ENCODE assay signal across 10 mouse cellular contexts in the genomic region with DNA sequence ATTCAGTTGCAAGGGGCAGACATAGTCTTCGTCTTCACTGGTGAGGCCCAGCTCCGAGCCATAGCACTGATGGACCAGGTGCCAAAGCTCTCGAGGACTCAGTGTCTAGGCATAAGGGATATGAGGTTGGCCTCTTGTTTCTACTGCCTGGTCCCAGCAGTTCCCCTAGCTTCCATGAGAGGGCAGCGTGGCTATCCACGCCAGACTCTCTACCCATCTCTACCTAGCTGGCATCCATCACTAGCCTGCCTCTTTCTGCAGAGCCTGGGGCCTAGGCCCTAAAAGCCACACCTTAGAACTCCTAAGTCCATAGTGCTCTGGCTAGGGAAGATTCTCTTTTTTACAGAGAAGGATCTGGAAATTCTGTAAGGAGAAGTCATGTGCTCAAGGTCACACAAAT. TPM values are rescaled to one million over a fixed set of nuclear protein-coding genes. Genes with fewer than 3 reads are reported as not detected.
A peak's percentile ranks its signal among the peaks of the same experiment; 100 is the strongest.
DNase-seq lines count a peak whose midpoint lies in the region; ATAC-seq and TF ChIP-seq lines count a peak whose summit lies in the region.
"Had no signal": no experiment of that assay in that cellular context is flagged by ENCODE, and none has a peak within 500 bp of the region (broad histone marks: within the 10 kb centered on the region; RNA-seq: fewer than 3 reads in every experiment).

No protein-coding gene starts in this region.

- no peak overlapping the region for H3K9ac ChIP-seq in intestine, postnatal 0 days (ENCODE audit: low read depth, low read length)
- no peak overlapping the region for H3K9ac ChIP-seq in lung, embryonic 16.5 days (ENCODE audit: low read length)

- WGBS in intestine, postnatal 0 days: 71% methylated on average over 5 of the region's 5 CpGs
- 66% methylated on average over 5 of the region's 5 CpGs for WGBS in lung, embryonic 16.5 days
- WGBS in olfactory bulb, adult 2 months: 53% methylated on average over 5 of the region's 5 CpGs

- no peaks in the 10 kb centered on the region for H3K36me3 ChIP-seq in testis, adult 2 months (ENCODE audit: control insufficient read depth, insufficient read depth, low read length)
- H3K36me3 ChIP-seq in intestine, postnatal 0 days (ENCODE audit: control insufficient read depth, insufficient read depth): peaks cover 73% of the 10 kb centered on the region
- peaks cover 68% of the 10 kb centered on the region for H3K36me3 ChIP-seq in lung, embryonic 16.5 days (ENCODE audit: control insufficient read depth, insufficient read depth, low read length)

- no peaks in the 10 kb centered on the region for H3K27me3 ChIP-seq in testis, adult 2 months (ENCODE audit: control insufficient read depth, insufficient read depth, low read length)
- H3K27me3 ChIP-seq in intestine, postnatal 0 days (replicated peaks; ENCODE audit: control insufficient read depth, insufficient read depth, low read length): no peaks in the 10 kb centered on the region
- no peaks in the 10 kb centered on the region for H3K27me3 ChIP-seq in lung, embryonic 16.5 days (ENCODE audit: control insufficient read depth, insufficient read depth, low read depth, low read length)
- H3K27me3 ChIP-seq: megakaryocyte, embryonic 14.5 days had no signal

- no peaks in the 10 kb centered on the region; the same call in 1 of the 2 replicates for H3K4me1 ChIP-seq in testis, adult 2 months (ENCODE audit: control insufficient read depth, insufficient read depth, low read length)
- H3K4me1 ChIP-seq in intestine, postnatal 0 days (replicated peaks; ENCODE audit: control insufficient read depth, insufficient read depth, low read length): no peaks in the 10 kb centered on the region
- H3K4me1 ChIP-seq in lung, embryonic 16.5 days (replicated peaks; ENCODE audit: control insufficient read depth, insufficient read depth, low read length): no peaks in the 10 kb centered on the region
- H3K4me1 ChIP-seq in olfactory bulb, adult 2 months (ENCODE audit: control insufficient read depth, insufficient read depth, low read length): no peaks in the 10 kb centered on the region

- no peak overlapping the region for H3K4me3 ChIP-seq in testis, adult 2 months (ENCODE audit: control insufficient read depth, low read depth, low read length)
- no peak overlapping the region for H3K4me3 ChIP-seq in intestine, postnatal 0 days (ENCODE audit: low read depth, low read length)
- no peak overlapping the region for H3K4me3 ChIP-seq in lung, embryonic 16.5 days (ENCODE audit: low read length)
- no peak overlapping the region for H3K4me3 ChIP-seq in olfactory bulb, adult 2 months (ENCODE audit: insufficient read depth, low read depth, low read length)
- H3K4me3 ChIP-seq: erythroblast, embryonic 14.5 days; megakaryocyte, embryonic 14.5 days had no signal

- ATAC-seq in intestine, postnatal 0 days: peak; percentile 49; the same call in 1 of the 2 replicates
- ATAC-seq in lung, embryonic 16.5 days (ENCODE audit: low read depth): peak; percentile 56

- no peaks in the 10 kb centered on the region for H3K9me3 ChIP-seq in intestine, postnatal 0 days (ENCODE audit: control insufficient read depth)
- no peaks in the 10 kb centered on the region for H3K9me3 ChIP-seq in lung, embryonic 16.5 days (ENCODE audit: control insufficient read depth, low read length)
- H3K9me3 ChIP-seq: megakaryocyte, embryonic 14.5 days had no signal

- TF ChIP-seq POLR2A in testis, adult 2 months (IDR thresholded peaks at IDR 0.05; ENCODE audit: control insufficient read depth, low read depth, low read length): no peak
- no peak for TF ChIP-seq POLR2A in brain, embryonic 14.5 days (IDR thresholded peaks at IDR 0.05; ENCODE audit: borderline replicate concordance, extremely low read depth, insufficient read depth, insufficient read length, poor library complexity, severe bottlenecking)
- TF ChIP-seq POLR2A in olfactory bulb, adult 2 months (IDR thresholded peaks at IDR 0.05; ENCODE audit: insufficient read depth, low read depth, low read length): no peak

- TF ChIP-seq CTCF in testis, adult 2 months (IDR thresholded peaks at IDR 0.05; ENCODE audit: control insufficient read depth, insufficient read depth, insufficient replicate concordance, low read depth, low read length): peak; percentile 74; the same call in 1 of the 2 replicates
- peak; percentile 84 for TF ChIP-seq CTCF in brain, embryonic 14.5 days (IDR thresholded peaks at IDR 0.05; ENCODE audit: borderline replicate concordance, extremely low read depth, insufficient read depth, insufficient read length)
- TF ChIP-seq CTCF in intestine, postnatal 0 days (IDR thresholded peaks at IDR 0.05; ENCODE audit: low read depth): peak; percentile 86
- TF ChIP-seq CTCF in olfactory bulb, adult 2 months (IDR thresholded peaks at IDR 0.05; ENCODE audit: insufficient read depth, low read depth, low read length): peak; percentile 31; the same call in 1 of the 2 replicates

- no peak for DNase-seq in testis, postnatal 14 days (ENCODE audit: low spot score)
- peak; percentile 56 for DNase-seq in brain, embryonic 14.5 days (ENCODE audit: low read depth)
- DNase-seq in gastrocnemius, postnatal 10 days: peak; percentile 64
- no peak for DNase-seq in Muller cell, postnatal 12 days (ENCODE audit: inconsistent ontology term)

- no peak overlapping the region for H3K4me2 ChIP-seq in intestine, postnatal 0 days (replicated peaks; ENCODE audit: low read depth)
- no peak overlapping the region for H3K4me2 ChIP-seq in lung, embryonic 16.5 days (ENCODE audit: low read depth, low read length)

- H3K27ac ChIP-seq in testis, adult 2 months (ENCODE audit: control insufficient read depth, insufficient read depth, low read depth, low read length): no peak overlapping the region
- no peak overlapping the region for H3K27ac ChIP-seq in intestine, postnatal 0 days (ENCODE audit: low read depth, low read length)
- no peak overlapping the region for H3K27ac ChIP-seq in lung, embryonic 16.5 days (ENCODE audit: low read length)
- H3K27ac ChIP-seq in olfactory bulb, adult 2 months (ENCODE audit: insufficient read depth, low read depth, low read length): no peak overlapping the region

RNA-seq across cellular contexts. Expression of a gene that starts 13.0 kb away (rescaled TPM):
- 1.4 and 1.8 TPM in 2 replicates for polyA plus RNA-seq in testis, adult 2 months (2012; rRNA removed)
- polyA plus RNA-seq in brain, embryonic 14.5 days (2012; rRNA removed): 11.2 and 12.9 TPM in 2 replicates
- 100 to 1,000 TPM; 303 to 352 TPM for total RNA-seq in gastrocnemius, postnatal 10 days (2021)
- polyA plus RNA-seq in intestine, postnatal 0 days (2015; fragmentation: Nextera tagmentation; extraction: Ambion mirVana): 2.7 and 3.3 TPM in 2 replicates
- polyA plus RNA-seq in lung, embryonic 16.5 days (2015; fragmentation: Nextera tagmentation; extraction: Ambion mirVana): 0.64 and 0.89 TPM in 2 replicates
- polyA plus RNA-seq in olfactory bulb, adult 2 months (2012; ENCODE audit: insufficient read depth, insufficient read length, low replicate concordance, missing spikeins): not detected in 2 replicates

RNA-seq across cellular contexts. Expression of a gene that starts 15.9 kb away (rescaled TPM):
- 35.1 and 35.3 TPM in 2 replicates for polyA plus RNA-seq in testis, adult 2 months (2012; rRNA removed)
- polyA plus RNA-seq in brain, embryonic 14.5 days (2012; rRNA removed): 404 and 573 TPM in 2 replicates
- total RNA-seq in gastrocnemius, postnatal 10 days (2021): 10 to 100 TPM; 35.0 to 35.8 TPM
- 10.3 and 12.4 TPM in 2 replicates for polyA plus RNA-seq in intestine, postnatal 0 days (2015; fragmentation: Nextera tagmentation; extraction: Ambion mirVana)
- 68.1 and 72.2 TPM in 2 replicates for polyA plus RNA-seq in lung, embryonic 16.5 days (2015; fragmentation: Nextera tagmentation; extraction: Ambion mirVana)
- not detected in 2 replicates for polyA plus RNA-seq in olfactory bulb, adult 2 months (2012; ENCODE audit: insufficient read depth, insufficient read length, low replicate concordance, missing spikeins)

RNA-seq across cellular contexts. Expression of a gene that starts 24.7 kb away (rescaled TPM):
- polyA plus RNA-seq in testis, adult 2 months (2012; rRNA removed): 0.73 and 2.1 TPM in 2 replicates
- polyA plus RNA-seq in brain, embryonic 14.5 days (2012; rRNA removed): 0.62 and 1.00 TPM in 2 replicates
- 1 to 10 TPM; 6.8 to 7.8 TPM for total RNA-seq in gastrocnemius, postnatal 10 days (2021)
- polyA plus RNA-seq in intestine, postnatal 0 days (2015; fragmentation: Nextera tagmentation; extraction: Ambion mirVana): 21.2 and 28.3 TPM in 2 replicates
- polyA plus RNA-seq in lung, embryonic 16.5 days (2015; fragmentation: Nextera tagmentation; extraction: Ambion mirVana): 17.4 and 23.2 TPM in 2 replicates
- not detected in 2 replicates for polyA plus RNA-seq in olfactory bulb, adult 2 months (2012; ENCODE audit: insufficient read depth, insufficient read length, low replicate concordance, missing spikeins)

Comparison
In these comparisons a context has a peak if more than half of its experiments do, and no peak if none do; other contexts are left out.
1. CTCF ChIP-seq: peak in every context shown above with its lines; median percentile 86 in intestine, postnatal 0 days; 84 in brain, embryonic 14.5 days; 74 in testis, adult 2 months; 31 in olfactory bulb, adult 2 months.
2. DNase-seq: peak in brain, embryonic 14.5 days (single experiment) and gastrocnemius, postnatal 10 days (single experiment); none in testis, postnatal 14 days (single experiment) and Muller cell, postnatal 12 days (single experiment).